Comparison of ENCODE assay signal across 11 mouse cellular contexts in the genomic region with DNA sequence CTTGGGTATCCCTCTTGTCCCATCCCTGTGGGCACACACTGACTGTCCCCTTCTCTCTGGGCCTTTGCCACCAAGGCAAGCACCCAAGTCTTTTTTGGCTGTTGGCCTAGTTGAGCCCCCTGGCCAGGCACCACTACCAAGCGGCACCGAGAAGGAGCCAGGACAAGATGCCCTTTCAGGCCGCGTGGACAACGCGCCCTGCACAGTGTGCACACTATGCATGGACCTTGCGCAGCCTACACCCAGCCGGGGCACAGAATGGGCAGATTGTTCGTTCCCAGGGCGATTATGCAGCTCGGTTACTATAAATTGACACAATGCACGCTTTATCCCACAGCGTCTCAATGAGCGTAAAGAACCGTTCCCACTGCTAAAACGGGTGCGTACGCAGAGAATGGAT. TPM values are rescaled to one million over a fixed set of nuclear protein-coding genes. Genes with fewer than 3 reads are reported as not detected.
DNase-seq lines count a peak whose midpoint lies in the region; ATAC-seq and TF ChIP-seq lines count a peak whose summit lies in the region.
"Had no signal": no experiment of that assay in that cellular context is flagged by ENCODE, and none has a peak within 500 bp of the region (broad histone marks: within the 10 kb centered on the region; RNA-seq: fewer than 3 reads in every experiment).

No protein-coding gene starts in this region.

- WGBS in forebrain, embryonic 14.5 days = 36% methylated on average over 18 of the region's 18 CpGs
- 34% methylated on average over 18 of the region's 18 CpGs for WGBS in forebrain, postnatal 0 days
- WGBS in midbrain, embryonic 15.5 days = 65% methylated on average over 18 of the region's 18 CpGs

- DNase-seq in forebrain, embryonic 14.5 days (ENCODE audit: low spot score) = peak; percentile 55
- peak; percentile 41 for DNase-seq in forebrain, postnatal 0 days
- peak; percentile 40 for DNase-seq in layer of hippocampus, adult 9-10 months (ENCODE audit: low spot score)
- DNase-seq in thymus, postnatal 36 days = no peak
- no peak for DNase-seq in Muller cell, postnatal 12 days (ENCODE audit: inconsistent ontology term)
- no peak for DNase-seq in kidney, adult 18-20 months
- DNase-seq: cerebellum, adult 11-12 months; thymus, postnatal 14 days had no signal

- H3K4me2 ChIP-seq in forebrain, embryonic 14.5 days (ENCODE audit: low read length) = no peak overlapping the region
- H3K4me2 ChIP-seq in forebrain, postnatal 0 days (ENCODE audit: low read depth) = peak overlapping the region; percentile 17; the same call in 1 of the 2 replicates
- H3K4me2 ChIP-seq in midbrain, embryonic 15.5 days = no peak overlapping the region
- H3K4me2 ChIP-seq: limb, embryonic 12.5 days had no signal

- H3K27ac ChIP-seq in forebrain, embryonic 14.5 days (ENCODE audit: low read depth, low read length) = no peak overlapping the region; the same call in 1 of the 2 replicates
- H3K27ac ChIP-seq in forebrain, postnatal 0 days (ENCODE audit: low read depth, low read length) = peak overlapping the region; percentile 21; the same call in 1 of the 2 replicates
- H3K27ac ChIP-seq in midbrain, embryonic 15.5 days = no peak overlapping the region
- H3K27ac ChIP-seq: limb, embryonic 12.5 days had no signal

- H3K27me3 ChIP-seq in forebrain, embryonic 14.5 days (replicated peaks; ENCODE audit: control insufficient read depth, insufficient read depth, low read length) = no peaks in the 10 kb centered on the region
- H3K27me3 ChIP-seq in forebrain, postnatal 0 days (ENCODE audit: insufficient read depth, low read length) = no peaks in the 10 kb centered on the region
- no peaks in the 10 kb centered on the region for H3K27me3 ChIP-seq in midbrain, embryonic 15.5 days (replicated peaks)
- H3K27me3 ChIP-seq: limb, embryonic 12.5 days had no signal

- no peaks in the 10 kb centered on the region for H3K9me3 ChIP-seq in forebrain, embryonic 14.5 days (replicated peaks; ENCODE audit: control insufficient read depth, low read length)
- no peaks in the 10 kb centered on the region for H3K9me3 ChIP-seq in forebrain, postnatal 0 days (ENCODE audit: low read length)
- no peaks in the 10 kb centered on the region for H3K9me3 ChIP-seq in midbrain, embryonic 15.5 days
- H3K9me3 ChIP-seq: limb, embryonic 12.5 days had no signal

- no peak for TF ChIP-seq CTCF in forebrain, postnatal 0 days (IDR thresholded peaks at IDR 0.05; ENCODE audit: low read depth)

- 0 out of 2 replicates have a peak overlapping the region, but pooled peaks have one; percentile 5 for H3K9ac ChIP-seq in forebrain, embryonic 14.5 days (ENCODE audit: low read length)
- H3K9ac ChIP-seq in forebrain, postnatal 0 days = no peak overlapping the region
- no peak overlapping the region for H3K9ac ChIP-seq in midbrain, embryonic 15.5 days
- H3K9ac ChIP-seq: limb, embryonic 12.5 days had no signal

- H3K4me1 ChIP-seq in forebrain, embryonic 14.5 days (ENCODE audit: control insufficient read depth, insufficient read depth, low read length) = no peaks in the 10 kb centered on the region; the same call in 1 of the 2 replicates
- peaks cover 5% of the 10 kb centered on the region; the same call in 1 of the 2 replicates for H3K4me1 ChIP-seq in forebrain, postnatal 0 days (ENCODE audit: insufficient read depth)
- 0 out of 2 replicates have a peak, but pooled peaks cover 6% of the 10 kb centered on the region for H3K4me1 ChIP-seq in midbrain, embryonic 15.5 days

- ATAC-seq in forebrain, embryonic 14.5 days = no peak
- peak; percentile 73 for ATAC-seq in forebrain, postnatal 0 days
- 0 out of 2 replicates have a peak, but pooled peaks have one; percentile 56 for ATAC-seq in midbrain, embryonic 15.5 days (replicated peaks)
- ATAC-seq: lung, postnatal 0 days had no signal

- H3K36me3 ChIP-seq in forebrain, embryonic 14.5 days (ENCODE audit: control insufficient read depth, insufficient read depth, low read length) = no peaks in the 10 kb centered on the region
- H3K36me3 ChIP-seq in forebrain, postnatal 0 days (ENCODE audit: insufficient read depth) = peaks cover 8% of the 10 kb centered on the region
- H3K36me3 ChIP-seq in midbrain, embryonic 15.5 days (replicated peaks) = no peaks in the 10 kb centered on the region; the same call in 1 of the 2 replicates
- H3K36me3 ChIP-seq: limb, embryonic 12.5 days had no signal

- no peak overlapping the region for H3K4me3 ChIP-seq in forebrain, embryonic 14.5 days (ENCODE audit: low read depth, low read length)
- no peak overlapping the region for H3K4me3 ChIP-seq in forebrain, postnatal 0 days (ENCODE audit: low read depth, low read length)
- H3K4me3 ChIP-seq in midbrain, embryonic 15.5 days = no peak overlapping the region
- H3K4me3 ChIP-seq: limb, embryonic 12.5 days had no signal

RNA-seq across cellular contexts. Expression of gene Pdgfa, which starts 54.1 kb away (rescaled TPM):
- polyA plus RNA-seq in forebrain, embryonic 14.5 days (2014; fragmentation: Nextera tagmentation; extraction: Ambion mirVana) = 14.5 and 15.6 TPM in 2 replicates
- total RNA-seq in forebrain, postnatal 0 days (2014; rRNA removed) = 57.8 and 63.4 TPM in 2 replicates
- polyA plus RNA-seq in forebrain, postnatal 0 days (2015; fragmentation: Nextera tagmentation; extraction: Ambion mirVana) = 43.3 and 47.8 TPM in 2 replicates
- 22.5 and 23.6 TPM in 2 replicates for polyA plus RNA-seq in midbrain, embryonic 15.5 days (2015; fragmentation: Nextera tagmentation; extraction: Ambion mirVana)

Comparison
In these comparisons a context has a peak if more than half of its experiments do, and no peak if none do; other contexts are left out.
1. DNase-seq: peak in forebrain, embryonic 14.5 days (single experiment), forebrain, postnatal 0 days (single experiment) and layer of hippocampus, adult 9-10 months (single experiment); none in thymus, postnatal 36 days (0 of 2), Muller cell, postnatal 12 days (single experiment) and kidney, adult 18-20 months (single experiment).